8 mouse cellular contexts compared by ENCODE assay signal in genomic region chr2:3769260-3769659, GRCm38 (mm10).
DNase-seq lines count a peak whose midpoint lies in the region; ATAC-seq and TF ChIP-seq lines count a peak whose summit lies in the region.

No protein-coding gene starts in this region.

- H3K4me2 ChIP-seq in hindbrain, embryonic 11.5 days (replicated peaks; ENCODE audit: low read depth, low read length) = no peak overlapping the region

- H3K9ac ChIP-seq in ES-E14 (ENCODE audit: insufficient read depth, low read depth, low read length, poor library complexity, severe bottlenecking) = no peak overlapping the region
- H3K9ac ChIP-seq in hindbrain, embryonic 11.5 days (ENCODE audit: low read depth, low read length) = no peak overlapping the region

- peak; percentile 69 for DNase-seq in ES-E14 (ENCODE audit: low read depth, low spot score)
- peak; percentile 89 for DNase-seq in hindbrain, embryonic 11.5 days (ENCODE audit: low spot score)
- peak; percentile 51 to 74 for DNase-seq in layer of hippocampus, adult 2 months (ENCODE audit: low spot score in 2 of 2)
- DNase-seq in lung, postnatal 36 days = peak; percentile 79
- DNase-seq in right cerebral cortex, adult 2 months (ENCODE audit: low spot score in 2 of 2) = peak; percentile 64 to 70

- in situ Hi-C loops in ES-E14 (cut with MboI; ENCODE audit: low sequenced_read_pairs in 2 of 2, unreplicated experiment in 2 of 2) = no loop called here

- WGBS in bone marrow, adult 2 months = 39% methylated on average over 6 of the region's 6 CpGs
- 32% methylated on average over 6 of the region's 6 CpGs for WGBS in hindbrain, embryonic 11.5 days

- TF ChIP-seq CTCF in bone marrow, adult 2 months (IDR thresholded peaks at IDR 0.05; ENCODE audit: control insufficient read depth, insufficient read depth, low read length) = peak; percentile 88
- peak; percentile 87 for TF ChIP-seq CTCF in embryonic fibroblast, embryonic 13.5 days (IDR thresholded peaks at IDR 0.05; ENCODE audit: borderline replicate concordance, insufficient read depth, low read length)
- TF ChIP-seq CTCF in layer of hippocampus, adult 2 months (conservative IDR thresholded peaks at IDR 0.05) = peak; percentile 89

- no peaks in the 10 kb centered on the region for H3K9me3 ChIP-seq in ES-E14 (ENCODE audit: control insufficient read depth, insufficient read depth, low read depth, low read length)
- H3K9me3 ChIP-seq in hindbrain, embryonic 11.5 days (ENCODE audit: control insufficient read depth, low read length) = no peaks in the 10 kb centered on the region

- ATAC-seq in hindbrain, embryonic 11.5 days (ENCODE audit: low FRiP score) = peak; percentile 53; the same call in 1 of the 2 replicates
- no peak for ATAC-seq in erythroid progenitor cell, adult 5-6 weeks (replicated peaks; ENCODE audit: low FRiP score, poor library complexity, severe bottlenecking)

- H3K36me3 ChIP-seq in ES-E14 (ENCODE audit: control insufficient read depth, insufficient read depth, low read length, poor library complexity, severe bottlenecking) = no peaks in the 10 kb centered on the region
- H3K36me3 ChIP-seq in hindbrain, embryonic 11.5 days (ENCODE audit: control insufficient read depth, insufficient read depth, low read length) = no peaks in the 10 kb centered on the region

- H3K4me1 ChIP-seq in ES-E14 (ENCODE audit: control insufficient read depth in 2 of 2, insufficient read depth in 2 of 2, low read length in 2 of 2, poor library complexity in 1 of 2) = no peaks in the 10 kb centered on the region
- no peaks in the 10 kb centered on the region; the same call in 1 of the 2 replicates for H3K4me1 ChIP-seq in bone marrow, adult 2 months (ENCODE audit: control insufficient read depth, insufficient read depth, low read length)
- H3K4me1 ChIP-seq in embryonic fibroblast, embryonic 13.5 days (ENCODE audit: control insufficient read depth, insufficient read depth, low read length) = peaks cover 13% of the 10 kb centered on the region
- no peaks in the 10 kb centered on the region for H3K4me1 ChIP-seq in hindbrain, embryonic 11.5 days (replicated peaks; ENCODE audit: control insufficient read depth, insufficient read depth, low read length)

- no peak overlapping the region for H3K27ac ChIP-seq in ES-E14 (ENCODE audit: insufficient read depth, low read depth, low read length, poor library complexity, severe bottlenecking)
- no peak overlapping the region for H3K27ac ChIP-seq in bone marrow, adult 2 months (ENCODE audit: control insufficient read depth, insufficient read depth, low read depth, low read length, poor library complexity)
- no peak overlapping the region for H3K27ac ChIP-seq in embryonic fibroblast, embryonic 13.5 days (ENCODE audit: insufficient read depth, low read length)
- no peak overlapping the region for H3K27ac ChIP-seq in hindbrain, embryonic 11.5 days (ENCODE audit: low read depth, low read length)
- H3K27ac ChIP-seq in layer of hippocampus, adult 2 months = no peak overlapping the region

- H3K4me3 ChIP-seq in ES-E14 (ENCODE audit: insufficient read depth in 1 of 2, low read depth in 1 of 2, low read length in 2 of 2, poor library complexity in 1 of 2, severe bottlenecking in 1 of 2) = no peak overlapping the region
- H3K4me3 ChIP-seq in bone marrow, adult 2 months (replicated peaks; ENCODE audit: control insufficient read depth, low read depth, low read length) = no peak overlapping the region
- no peak overlapping the region for H3K4me3 ChIP-seq in embryonic fibroblast, embryonic 13.5 days (ENCODE audit: insufficient read depth, low read length)
- no peak overlapping the region for H3K4me3 ChIP-seq in hindbrain, embryonic 11.5 days (ENCODE audit: low read depth, low read length)
- no peak overlapping the region for H3K4me3 ChIP-seq in layer of hippocampus, adult 2 months

- no peak for TF ChIP-seq POLR2A in bone marrow, adult 2 months (IDR thresholded peaks at IDR 0.05; ENCODE audit: borderline replicate concordance, control insufficient read depth, low read depth, low read length)
- TF ChIP-seq POLR2A in embryonic fibroblast, embryonic 13.5 days (IDR thresholded peaks at IDR 0.05; ENCODE audit: low read depth, low read length) = no peak

- H3K27me3 ChIP-seq in hindbrain, embryonic 11.5 days (ENCODE audit: control insufficient read depth, insufficient read depth, low read length) = no peaks in the 10 kb centered on the region

TF ChIP-seq in ES-E14, 5 proteins besides CTCF, POLR2A, EP300 and RAD21:
- TF ChIP-seq CHD2 (IDR thresholded peaks at IDR 0.05; ENCODE audit: low read depth, low read length) (no peak), ZC3H11A (IDR thresholded peaks at IDR 0.05; ENCODE audit: borderline replicate concordance, low read depth, low read length) (peak; percentile 77)
